Mouse (Mus musculus) liver, embryonic 13.5 days (tissue): ENCODE data around the gene Sh3bp4. TPM values are rescaled to one million over a fixed set of nuclear protein-coding genes. Genes with fewer than 3 reads are reported as not detected.

Experiments used
- ATAC-seq: fragments of 200-750 bp; cut with Nextera tagmentation; 2 replicates; pipeline ENCODE4 v1.8.0; 2017; ENCODE audit warnings: low read depth, mild to moderate bottlenecking, moderate number of reproducible peaks, moderate library complexity
- DNase-seq: peaks from one replicate; pipeline ENCODE4 v3.0.0; 2022
- H3K27ac ChIP-seq: fragments of 300-500 bp; sonication (generic); 2 replicates; pipeline ENCODE4 v1.5.1; 2015; ENCODE audit warnings: moderate library complexity, mild to moderate bottlenecking, inconsistent platforms
- H3K27me3 ChIP-seq: fragments of 300-500 bp; sonication (generic); 2 replicates; pipeline ENCODE4 v1.6.1; 2015; ENCODE audit warnings: mild to moderate bottlenecking, inconsistent platforms
- H3K36me3 ChIP-seq: fragments of 300-500 bp; sonication (generic); 2 replicates; pipeline ENCODE4 v1.6.1; 2015; ENCODE audit warnings: mild to moderate bottlenecking, inconsistent platforms
- H3K4me1 ChIP-seq: fragments of 300-500 bp; sonication (generic); replicated peaks from 2 replicates; pipeline ENCODE4 v1.6.1; 2015; ENCODE audit warnings: inconsistent platforms
- H3K4me2 ChIP-seq: fragments of 300-500 bp; sonication (generic); 2 replicates; pipeline ENCODE4 v1.6.1; 2015; ENCODE audit warnings: inconsistent platforms, mild to moderate bottlenecking, moderate library complexity
- H3K4me3 ChIP-seq: fragments of 300-500 bp; sonication (generic); replicated peaks from 2 replicates; pipeline ENCODE4 v1.5.1; 2015; ENCODE audit warnings: mild to moderate bottlenecking, inconsistent platforms
- H3K9ac ChIP-seq: fragments of 300-500 bp; sonication (generic); 2 replicates; pipeline ENCODE4 v1.6.1; 2015; ENCODE audit warnings: mild to moderate bottlenecking, inconsistent platforms
- H3K9me3 ChIP-seq: fragments of 300-500 bp; sonication (generic); replicated peaks from 2 replicates; pipeline ENCODE4 v1.6.1; 2016; ENCODE audit warnings: inconsistent platforms
- WGBS: fragments of 180-500 bp; shearing (Covaris S2); methylation state at CpG from one replicate; pipeline ENCODE4 v1.1.7; 2015; ENCODE audit not compliant: insufficient replicate concordance; 5-methylcytosine and 5-hydroxymethylcytosine counted together
- polyA plus RNA-seq: library from polyadenylated mRNA; unstranded; fragments of >200 nt; fragmentation: Nextera tagmentation; extraction: Ambion mirVana; gene quantifications from 2 replicates; pipeline ENCODE4 v1.2.1, GENCODE M21; 2015

The Sh3bp4 gene
- polyA plus RNA-seq, 1 experiment from 2014 or later: 0.81 TPM

GRCm38 (mm10) chr1:89191127-89191740 lies 121.0 kb downstream of the Sh3bp4 start:
- no peak for DNase-seq
- H3K27ac ChIP-seq: no peak overlapping the region
- H3K4me1 ChIP-seq: no peaks in the 10 kb centered on the region
- WGBS: 9% methylated on average over 11 of the region's 11 CpGs
- no peak overlapping the region for H3K4me2 ChIP-seq
- no peak overlapping the region for H3K9ac ChIP-seq
- ATAC-seq: no peak
- H3K9me3 ChIP-seq: no peaks in the 10 kb centered on the region
- no peak overlapping the region for H3K4me3 ChIP-seq
- no peaks in the 10 kb centered on the region for H3K36me3 ChIP-seq
- no peaks in the 10 kb centered on the region for H3K27me3 ChIP-seq

GRCm38 (mm10) chr1:89192536-89193220 lies 122.5 kb downstream of the Sh3bp4 start:
- WGBS: 28% methylated on average over 11 of the region's 11 CpGs
- DNase-seq: no peak

GRCm38 (mm10) chr1:89193576-89193975 lies 123.4 kb downstream of the Sh3bp4 start:
- Histone ChIP-seq H3K4me2 (no peak overlapping the region), H3K9me3 (no peaks in the 10 kb centered on the region), H3K4me3 (no peak overlapping the region), H3K36me3 (no peaks in the 10 kb centered on the region), H3K27me3 (no peaks in the 10 kb centered on the region), H3K9ac (no peak overlapping the region), H3K4me1 (no peaks in the 10 kb centered on the region), H3K27ac (no peak overlapping the region)
- WGBS: 68% methylated on average over 7 of the region's 7 CpGs
- DNase-seq (no peak), ATAC-seq (no peak)

More at GRCm38 (mm10) chr1:89192536-89193220, 122.5 kb downstream of the Sh3bp4 start:
- Histone ChIP-seq H3K27me3 (no peaks in the 10 kb centered on the region), H3K9ac (no peak overlapping the region), H3K27ac (no peak overlapping the region), H3K4me3 (no peak overlapping the region), H3K4me2 (no peak overlapping the region), H3K4me1 (no peaks in the 10 kb centered on the region), H3K9me3 (no peaks in the 10 kb centered on the region), H3K36me3 (no peaks in the 10 kb centered on the region)
- ATAC-seq: no peak

GRCm38 (mm10) chr1:89195827-89196712 lies 125.9 kb downstream of the Sh3bp4 start:
- no peak overlapping the region for H3K9ac ChIP-seq
- 41% methylated on average over 12 of the region's 12 CpGs for WGBS
- H3K4me2 ChIP-seq: no peak overlapping the region
- no peaks in the 10 kb centered on the region for H3K27me3 ChIP-seq
- ATAC-seq: no peak
- no peaks in the 10 kb centered on the region for H3K4me1 ChIP-seq
- H3K4me3 ChIP-seq: no peak overlapping the region
- H3K9me3 ChIP-seq: no peaks in the 10 kb centered on the region
- H3K27ac ChIP-seq: no peak overlapping the region
- no peaks in the 10 kb centered on the region for H3K36me3 ChIP-seq
- DNase-seq: no peak
